Mouse (Mus musculus) monocyte, adult 5-6 weeks (primary cell): ENCODE results near the gene Pamr1. TPM values are rescaled to one million over a fixed set of nuclear protein-coding genes. Genes with fewer than 3 reads are reported as not detected.
A peak's percentile ranks its signal among the peaks of the same experiment; 100 is the strongest.

Experiments used
- ATAC-seq: fragments of 153-309, 156-312 bp; replicated peaks from 2 replicates; pipeline ENCODE4 v1.8.0; 2017; ENCODE audit warnings: mild to moderate bottlenecking; ENCODE audit not compliant: low TSS enrichment, insufficient number of reproducible peaks, severe bottlenecking, poor library complexity, low FRiP score
- total RNA-seq: library from RNA; stranded (forward); fragments of 200-1000, 200-491, 200-594 nt; gene quantifications from 3 replicates; pipeline ENCODE4 v1.2.3, GENCODE M21; 2017

Gene Pamr1
- total RNA-seq, 1 experiment from 2014 or later = 1.0 TPM

GRCm38 (mm10) chr2:102594535-102594934 is 44.7 kb downstream of the Pamr1 start:
- ATAC-seq = no peak

GRCm38 (mm10) chr2:102595395-102596130 is 45.8 kb downstream of the Pamr1 start:
- ATAC-seq = no peak

- ATAC-seq = no peak
Measured at GRCm38 (mm10) chr2:102598911-102599721, 49.3 kb downstream of the Pamr1 start.

GRCm38 (mm10) chr2:102600516-102600915 is 50.7 kb downstream of the Pamr1 start:
- no peak for ATAC-seq

- no peak for ATAC-seq
Measured at GRCm38 (mm10) chr2:102610485-102610884, 60.7 kb downstream of the Pamr1 start.

- ATAC-seq = no peak
Measured at GRCm38 (mm10) chr2:102616637-102617036, 66.8 kb downstream of the Pamr1 start.

GRCm38 (mm10) chr2:102620744-102621429 is 71.1 kb downstream of the Pamr1 start:
- ATAC-seq = no peak

- ATAC-seq = no peak
Measured at GRCm38 (mm10) chr2:102622176-102622575, 72.4 kb downstream of the Pamr1 start.

- ATAC-seq = no peak
Measured at GRCm38 (mm10) chr2:102622943-102623342, 73.1 kb downstream of the Pamr1 start.

GRCm38 (mm10) chr2:102624538-102624937 is 74.7 kb downstream of the Pamr1 start:
- ATAC-seq = no peak

- ATAC-seq = no peak
Measured at GRCm38 (mm10) chr2:102632361-102632760, 82.5 kb downstream of the Pamr1 start.

GRCm38 (mm10) chr2:102634010-102634409 is 84.2 kb downstream of the Pamr1 start:
- ATAC-seq = no peak

GRCm38 (mm10) chr2:102635523-102636060 is 85.8 kb downstream of the Pamr1 start:
- ATAC-seq = no peak

- ATAC-seq = no peak
Measured at GRCm38 (mm10) chr2:102636116-102636600, 86.3 kb downstream of the Pamr1 start.

GRCm38 (mm10) chr2:102638140-102638539 is 88.3 kb downstream of the Pamr1 start:
- ATAC-seq = peak; percentile 53; the same call in 1 of the 2 replicates

- ATAC-seq = no peak
Measured at GRCm38 (mm10) chr2:102638690-102639089, 88.9 kb downstream of the Pamr1 start.

- ATAC-seq = no peak
Measured at GRCm38 (mm10) chr2:102648845-102649500, 99.2 kb downstream of the Pamr1 start.

- no peak for ATAC-seq
Measured at GRCm38 (mm10) chr2:102650322-102650721, 100.5 kb downstream of the Pamr1 start.
